Comparison of ENCODE assay signal across 13 mouse cellular contexts in the genomic region with DNA sequence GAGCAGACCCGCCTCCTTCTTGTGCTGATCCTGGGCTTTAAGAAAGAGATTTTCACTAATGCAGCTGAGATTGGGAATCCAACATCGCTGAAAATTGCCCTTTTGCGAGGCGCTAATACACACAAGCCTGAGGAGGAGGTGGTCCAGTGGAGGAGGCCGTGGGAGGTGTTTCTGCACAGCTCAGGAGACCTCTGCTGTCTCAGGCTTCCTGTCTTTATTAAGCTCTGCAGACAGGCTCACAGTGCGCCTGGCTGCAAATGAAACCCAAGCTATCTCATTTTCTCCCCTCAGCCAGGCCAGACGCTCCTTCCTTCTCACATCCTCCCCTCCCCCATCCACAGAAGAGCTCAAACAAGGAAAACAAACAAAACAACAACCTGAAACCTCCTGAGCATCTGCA. TPM values are rescaled to one million over a fixed set of nuclear protein-coding genes. Genes with fewer than 3 reads are reported as not detected.
A peak's percentile ranks its signal among the peaks of the same experiment; 100 is the strongest.
DNase-seq lines count a peak whose midpoint lies in the region; ATAC-seq and TF ChIP-seq lines count a peak whose summit lies in the region.
"Had no signal": no experiment of that assay in that cellular context is flagged by ENCODE, and none has a peak within 500 bp of the region (broad histone marks: within the 10 kb centered on the region; RNA-seq: fewer than 3 reads in every experiment).

No protein-coding gene starts in this region.

- peak overlapping the region; percentile 30; the same call in 1 of the 2 replicates for H3K27ac ChIP-seq in heart, embryonic 16.5 days (ENCODE audit: low read length)
- 0 out of 2 replicates have a peak overlapping the region, but pooled peaks have one; percentile 31 for H3K27ac ChIP-seq in brown adipose tissue, adult 24 weeks (replicated peaks; ENCODE audit: low read depth, low read length)
- H3K27ac ChIP-seq in embryonic facial prominence, embryonic 12.5 days, result peak overlapping the region; percentile 41; the same call in 1 of the 2 replicates
- H3K27ac ChIP-seq in limb, embryonic 13.5 days, result no peak overlapping the region
- H3K27ac ChIP-seq in liver, postnatal 0 days (ENCODE audit: low read depth), result no peak overlapping the region

- H3K4me1 ChIP-seq in heart, embryonic 16.5 days (ENCODE audit: control insufficient read depth, insufficient read depth, low read length), result peaks cover 47% of the 10 kb centered on the region
- H3K4me1 ChIP-seq in brown adipose tissue, adult 24 weeks (ENCODE audit: control insufficient read depth, insufficient read depth, insufficient read length, low read length), result peaks cover 45% of the 10 kb centered on the region
- peaks cover 31% of the 10 kb centered on the region; the same call in 1 of the 2 replicates for H3K4me1 ChIP-seq in embryonic facial prominence, embryonic 12.5 days
- peaks cover 63% of the 10 kb centered on the region for H3K4me1 ChIP-seq in limb, embryonic 13.5 days
- no peaks in the 10 kb centered on the region for H3K4me1 ChIP-seq in liver, postnatal 0 days (ENCODE audit: insufficient read depth)

- no peak for TF ChIP-seq EP300 in liver, postnatal 0 days (IDR thresholded peaks at IDR 0.05; ENCODE audit: low read depth)

- TF ChIP-seq CTCF in liver, postnatal 0 days (IDR thresholded peaks at IDR 0.05; ENCODE audit: low read depth), result no peak

- H3K9me3 ChIP-seq in heart, embryonic 16.5 days (replicated peaks; ENCODE audit: control insufficient read depth, low read length), result peaks cover 5% of the 10 kb centered on the region; the same call in 1 of the 2 replicates
- no peaks in the 10 kb centered on the region for H3K9me3 ChIP-seq in embryonic facial prominence, embryonic 12.5 days
- no peaks in the 10 kb centered on the region for H3K9me3 ChIP-seq in limb, embryonic 13.5 days
- H3K9me3 ChIP-seq in liver, postnatal 0 days (ENCODE audit: low read length), result no peaks in the 10 kb centered on the region

- H3K9ac ChIP-seq in heart, embryonic 16.5 days (ENCODE audit: low read length), result peak overlapping the region; percentile 47
- no peak overlapping the region for H3K9ac ChIP-seq in embryonic facial prominence, embryonic 12.5 days
- no peak overlapping the region for H3K9ac ChIP-seq in limb, embryonic 13.5 days
- H3K9ac ChIP-seq in liver, postnatal 0 days (replicated peaks), result no peak overlapping the region

- no peak for DNase-seq in heart, adult 8-10 months (ENCODE audit: low spot score)
- DNase-seq in cerebellum, adult 9-11 months, result no peak
- DNase-seq in left cerebral cortex, adult 11 months (ENCODE audit: low spot score), result no peak
- no peak for DNase-seq in liver, postnatal 0 days
- DNase-seq: cerebellum, adult 2 months; gastrocnemius, postnatal 36 days; kidney, postnatal 10 days; spleen, adult 18-20 months; thymus, adult 2 months had no signal

- no peaks in the 10 kb centered on the region for H3K27me3 ChIP-seq in heart, embryonic 16.5 days (ENCODE audit: control insufficient read depth, insufficient read depth, low read length)
- no peaks in the 10 kb centered on the region for H3K27me3 ChIP-seq in embryonic facial prominence, embryonic 12.5 days
- H3K27me3 ChIP-seq in limb, embryonic 13.5 days, result peaks cover 12% of the 10 kb centered on the region; the same call in 1 of the 2 replicates
- H3K27me3 ChIP-seq in liver, postnatal 0 days (ENCODE audit: insufficient read depth, low read length), result no peaks in the 10 kb centered on the region

- 39% methylated on average over 7 of the region's 7 CpGs for WGBS in heart, embryonic 16.5 days
- WGBS in embryonic facial prominence, embryonic 12.5 days, result 37% methylated on average over 7 of the region's 7 CpGs
- 23% methylated on average over 7 of the region's 7 CpGs for WGBS in limb, embryonic 13.5 days
- 61% methylated on average over 7 of the region's 7 CpGs for WGBS in liver, postnatal 0 days (ENCODE audit: insufficient replicate concordance)

- no peak overlapping the region for H3K4me2 ChIP-seq in heart, embryonic 16.5 days (ENCODE audit: low read depth, low read length)
- H3K4me2 ChIP-seq in embryonic facial prominence, embryonic 12.5 days (replicated peaks), result no peak overlapping the region
- 0 out of 2 replicates have a peak overlapping the region, but pooled peaks have one; percentile 3 for H3K4me2 ChIP-seq in limb, embryonic 13.5 days (replicated peaks)
- H3K4me2 ChIP-seq in liver, postnatal 0 days (ENCODE audit: low read depth, low read length), result no peak overlapping the region

- H3K4me3 ChIP-seq in heart, embryonic 16.5 days (ENCODE audit: low read length), result no peak overlapping the region
- no peak overlapping the region for H3K4me3 ChIP-seq in brown adipose tissue, adult 24 weeks (ENCODE audit: insufficient read depth, low read depth, low read length)
- no peak overlapping the region for H3K4me3 ChIP-seq in embryonic facial prominence, embryonic 12.5 days
- no peak overlapping the region for H3K4me3 ChIP-seq in limb, embryonic 13.5 days
- no peak overlapping the region for H3K4me3 ChIP-seq in liver, postnatal 0 days (ENCODE audit: low read depth, low read length)

- ATAC-seq in heart, embryonic 16.5 days (replicated peaks; ENCODE audit: extremely low read depth, insufficient read depth, low FRiP score), result no peak
- ATAC-seq in embryonic facial prominence, embryonic 12.5 days (ENCODE audit: insufficient number of reproducible peaks, insufficient read depth, low FRiP score, low TSS enrichment), result no peak
- no peak for ATAC-seq in limb, embryonic 13.5 days (ENCODE audit: low FRiP score, low read depth)
- no peak for ATAC-seq in liver, postnatal 0 days

- H3K36me3 ChIP-seq in heart, embryonic 16.5 days (ENCODE audit: control insufficient read depth, insufficient read depth), result peaks cover 12% of the 10 kb centered on the region
- H3K36me3 ChIP-seq in embryonic facial prominence, embryonic 12.5 days, result no peaks in the 10 kb centered on the region
- no peaks in the 10 kb centered on the region for H3K36me3 ChIP-seq in limb, embryonic 13.5 days
- H3K36me3 ChIP-seq in liver, postnatal 0 days (replicated peaks; ENCODE audit: insufficient read depth, low read length), result no peaks in the 10 kb centered on the region

RNA-seq across cellular contexts. Expression of gene Tspan18, which starts 9.6 kb away (rescaled TPM):
- polyA plus RNA-seq in heart, embryonic 16.5 days (2015; fragmentation: Nextera tagmentation; extraction: Ambion mirVana), result 28.5 and 33.9 TPM in 2 replicates
- total RNA-seq in heart, adult 8-10 months (2022), result 1 to 10 TPM; 7.3 to 9.9 (median 9.0) TPM
- 136 and 163 TPM in 2 replicates for polyA plus RNA-seq in brown adipose tissue, adult 24 weeks (2012; ENCODE audit: insufficient read depth, insufficient read length, missing spikeins)
- polyA plus RNA-seq in embryonic facial prominence, embryonic 12.5 days (2016; fragmentation: Nextera tagmentation; extraction: Ambion mirVana), result 16.1 and 16.3 TPM in 2 replicates
- 17.2 and 19.5 TPM in 2 replicates for polyA plus RNA-seq in limb, embryonic 13.5 days (2015; fragmentation: Nextera tagmentation; extraction: Ambion mirVana)
- polyA plus RNA-seq in liver, postnatal 0 days (2015; fragmentation: Nextera tagmentation; extraction: Ambion mirVana), result 2.6 and 2.8 TPM in 2 replicates

Comparison
In these comparisons a context has a peak if more than half of its experiments do, and no peak if none do; other contexts are left out.
1. H3K27ac ChIP-seq: peak in heart, embryonic 16.5 days (single experiment), brown adipose tissue, adult 24 weeks (single experiment) and embryonic facial prominence, embryonic 12.5 days (single experiment); none in limb, embryonic 13.5 days (single experiment) and liver, postnatal 0 days (single experiment).